In genomic region chr2:28606601-28607340, GRCm38 (mm10) we compare ENCODE assay signal across 15 mouse cellular contexts. TPM values are rescaled to one million over a fixed set of nuclear protein-coding genes. Genes with fewer than 3 reads are reported as not detected.
DNase-seq lines count a peak whose midpoint lies in the region; TF ChIP-seq lines count a peak whose summit lies in the region.
"Had no signal": no experiment of that assay in that cellular context is flagged by ENCODE, and none has a peak within 500 bp of the region (broad histone marks: within the 10 kb centered on the region; RNA-seq: fewer than 3 reads in every experiment).

No protein-coding gene starts in this region.

- TF ChIP-seq CTCF in heart, adult 2 months (IDR thresholded peaks at IDR 0.05), result peak; percentile 38

- DNase-seq in heart, adult 2 months, result no peak
- DNase-seq in heart, postnatal 36 days, result no peak
- peak; percentile 40 for DNase-seq in thymus, postnatal 0 days (ENCODE audit: low spot score)
- DNase-seq in thymus, adult 18-20 months, result no peak
- peak; percentile 39 for DNase-seq in liver
- DNase-seq in testis, postnatal 14 days (ENCODE audit: low spot score), result no peak
- no peak for DNase-seq in thymus, postnatal 14 days
- DNase-seq in urinary bladder, postnatal 36 days (ENCODE audit: low spot score in 2 of 2), result no peak
- DNase-seq: adrenal gland, postnatal 36 days; cerebellum, postnatal 25 days; kidney, adult 2 months; layer of hippocampus, postnatal 36 days had no signal

- intact Hi-C loops in heart, adult 2 months (cut with DNase I), result no loop called here
- intact Hi-C loops in heart, postnatal 36 days (cut with DNase I), result no loop called here

- H3K4me3 ChIP-seq in heart, adult 2 months, result no peak overlapping the region

- H3K4me1 ChIP-seq in heart, adult 2 months (ENCODE audit: control insufficient read depth, insufficient read depth, low read length), result no peaks in the 10 kb centered on the region

- H3K27me3 ChIP-seq in heart, adult 2 months (ENCODE audit: control insufficient read depth, insufficient read depth, low read length), result no peaks in the 10 kb centered on the region

- TF ChIP-seq POLR2A in heart, adult 2 months (IDR thresholded peaks at IDR 0.05; ENCODE audit: insufficient read depth, low read depth, low read length), result no peak

- TF ChIP-seq EP300 in heart, adult 2 months (IDR thresholded peaks at IDR 0.05; ENCODE audit: insufficient read depth, low read depth, low read length), result no peak

- 61% methylated on average over 8 of the region's 8 CpGs for WGBS in heart, adult 2 months

- H3K79me2 ChIP-seq in heart, adult 2 months (replicated peaks; ENCODE audit: control insufficient read depth, insufficient read depth, low read length), result no peaks in the 10 kb centered on the region

- no peak overlapping the region for H3K9ac ChIP-seq in heart, adult 2 months (ENCODE audit: low read depth, low read length)

- no peak overlapping the region for H3K27ac ChIP-seq in heart, adult 2 months

- no peaks in the 10 kb centered on the region for H3K36me3 ChIP-seq in heart, adult 2 months (ENCODE audit: control insufficient read depth, insufficient read depth, low read length)

RNA-seq across cellular contexts. Expression of gene Gfi1b, which starts 15.0 kb away (rescaled TPM):
- total RNA-seq in heart, adult 2 months (2021), result not detected
- 0.12 TPM in 2 replicates for polyA plus RNA-seq in heart, adult 2 months (2012; rRNA removed)
- not detected for total RNA-seq in heart, postnatal 36 days (2021)
- 1.1 and 1.8 TPM in 2 replicates for polyA plus RNA-seq in thymus, postnatal 0 days (2015; fragmentation: Nextera tagmentation; extraction: Ambion mirVana)
- total RNA-seq: adrenal gland, postnatal 36 days; layer of hippocampus, postnatal 36 days had no signal

RNA-seq across cellular contexts. Expression of gene Gtf3c5, which starts 23.2 kb away (rescaled TPM):
- 10 to 100 TPM; 11.0 to 12.2 TPM for total RNA-seq in heart, adult 2 months (2021)
- polyA plus RNA-seq in heart, adult 2 months (2012; rRNA removed), result 14.3 and 21.9 TPM in 2 replicates
- 10 to 100 TPM in 1 of 2 experiments, 1 to 10 TPM in 1; 9.6 to 11.5 TPM for total RNA-seq in heart, postnatal 36 days (2021)
- 18.8 and 20.7 TPM in 2 replicates for polyA plus RNA-seq in thymus, postnatal 0 days (2015; fragmentation: Nextera tagmentation; extraction: Ambion mirVana)

RNA-seq across cellular contexts. Expression of gene Tsc1, which starts 34.3 kb away (rescaled TPM):
- 10 to 100 TPM; 24.9 to 29.3 TPM for total RNA-seq in heart, adult 2 months (2021)
- polyA plus RNA-seq in heart, adult 2 months (2012; rRNA removed), result 11.5 and 22.7 TPM in 2 replicates
- total RNA-seq in heart, postnatal 36 days (2021), result 10 to 100 TPM; 26.2 to 26.3 TPM
- polyA plus RNA-seq in thymus, postnatal 0 days (2015; fragmentation: Nextera tagmentation; extraction: Ambion mirVana), result 8.0 and 10.8 TPM in 2 replicates

RNA-seq across cellular contexts. Expression of gene Cel, which starts 43.6 kb away (rescaled TPM):
- total RNA-seq in heart, adult 2 months (2021), result not detected
- polyA plus RNA-seq in heart, adult 2 months (2012; rRNA removed), result not detected in 2 replicates
- not detected for total RNA-seq in heart, postnatal 36 days (2021)
- polyA plus RNA-seq in thymus, postnatal 0 days (2015; fragmentation: Nextera tagmentation; extraction: Ambion mirVana), result 0.44 and 0.50 TPM in 2 replicates
- total RNA-seq: adrenal gland, postnatal 36 days; G1E; layer of hippocampus, postnatal 36 days; monocyte, adult 5-6 weeks had no signal
- polyA plus RNA-seq: G1E; heart, embryonic 11.5 days; kidney, adult 2 months had no signal

Comparison
In these comparisons a context has a peak if more than half of its experiments do, and no peak if none do; other contexts are left out.
1. DNase-seq: peak in thymus, postnatal 0 days (single experiment) and liver (single experiment); none in heart, adult 2 months (0 of 2), heart, postnatal 36 days (0 of 2), thymus, adult 18-20 months (0 of 2), testis, postnatal 14 days (single experiment), thymus, postnatal 14 days (single experiment) and urinary bladder, postnatal 36 days (0 of 2).